ENCODE assay signal across 8 mouse cellular contexts in genomic region chr11:95008661-95009628, GRCm38 (mm10). TPM values are rescaled to one million over a fixed set of nuclear protein-coding genes. Genes with fewer than 3 reads are reported as not detected.
A peak's percentile ranks its signal among the peaks of the same experiment; 100 is the strongest.
DNase-seq lines count a peak whose midpoint lies in the region; ATAC-seq lines count a peak whose summit lies in the region.

No protein-coding gene starts in this region.

- peak overlapping the region; percentile 90 for H3K4me2 ChIP-seq in kidney, embryonic 15.5 days
- peak overlapping the region; percentile 83 for H3K4me2 ChIP-seq in forebrain, embryonic 15.5 days (replicated peaks)
- H3K4me2 ChIP-seq in liver, embryonic 13.5 days = peak overlapping the region; percentile 83
- H3K4me2 ChIP-seq in stomach, embryonic 16.5 days (ENCODE audit: low read depth, low read length) = peak overlapping the region; percentile 79

- peak overlapping the region; percentile 65 for H3K4me3 ChIP-seq in kidney, embryonic 15.5 days (replicated peaks)
- H3K4me3 ChIP-seq in forebrain, embryonic 15.5 days = peak overlapping the region; percentile 99
- peak overlapping the region; percentile 89 for H3K4me3 ChIP-seq in liver, embryonic 13.5 days (replicated peaks)
- H3K4me3 ChIP-seq in stomach, embryonic 16.5 days (replicated peaks; ENCODE audit: low read length) = peak overlapping the region; percentile 81

- peaks cover 65% of the 10 kb centered on the region for H3K4me1 ChIP-seq in kidney, embryonic 15.5 days
- peaks cover 70% of the 10 kb centered on the region for H3K4me1 ChIP-seq in forebrain, embryonic 15.5 days
- peaks cover 79% of the 10 kb centered on the region for H3K4me1 ChIP-seq in liver, embryonic 13.5 days (replicated peaks)
- H3K4me1 ChIP-seq in stomach, embryonic 16.5 days (ENCODE audit: control insufficient read depth, insufficient read depth, low read length) = peaks cover 49% of the 10 kb centered on the region

- H3K9me3 ChIP-seq in kidney, embryonic 15.5 days (replicated peaks) = no peaks in the 10 kb centered on the region
- H3K9me3 ChIP-seq in forebrain, embryonic 15.5 days = no peaks in the 10 kb centered on the region
- H3K9me3 ChIP-seq in liver, embryonic 13.5 days (replicated peaks) = no peaks in the 10 kb centered on the region
- H3K9me3 ChIP-seq in stomach, embryonic 16.5 days (replicated peaks; ENCODE audit: control insufficient read depth, low read length) = no peaks in the 10 kb centered on the region

- WGBS in kidney, embryonic 15.5 days = 31% methylated on average over 15 of the region's 15 CpGs
- WGBS in forebrain, embryonic 15.5 days = 30% methylated on average over 15 of the region's 15 CpGs
- WGBS in liver, embryonic 13.5 days (ENCODE audit: insufficient replicate concordance) = 30% methylated on average over 15 of the region's 15 CpGs
- WGBS in stomach, embryonic 16.5 days = 26% methylated on average over 15 of the region's 15 CpGs

- no peaks in the 10 kb centered on the region for H3K27me3 ChIP-seq in kidney, embryonic 15.5 days
- H3K27me3 ChIP-seq in forebrain, embryonic 15.5 days = no peaks in the 10 kb centered on the region
- peaks cover 3% of the 10 kb centered on the region; the same call in 1 of the 2 replicates for H3K27me3 ChIP-seq in liver, embryonic 13.5 days
- H3K27me3 ChIP-seq in stomach, embryonic 16.5 days (ENCODE audit: control insufficient read depth, insufficient read depth, low read length) = no peaks in the 10 kb centered on the region

- peak; percentile 20 for ATAC-seq in kidney, embryonic 15.5 days (replicated peaks; ENCODE audit: low FRiP score)
- peak; percentile 4; the same call in 1 of the 2 replicates for ATAC-seq in forebrain, embryonic 15.5 days (replicated peaks)
- ATAC-seq in liver, embryonic 13.5 days (ENCODE audit: low read depth) = no peak
- peak; percentile 0; the same call in 1 of the 2 replicates for ATAC-seq in stomach, embryonic 16.5 days (ENCODE audit: insufficient read depth, low FRiP score)

- peak overlapping the region; percentile 94 for H3K27ac ChIP-seq in kidney, embryonic 15.5 days
- H3K27ac ChIP-seq in forebrain, embryonic 15.5 days (replicated peaks) = peak overlapping the region; percentile 97
- H3K27ac ChIP-seq in liver, embryonic 13.5 days = peak overlapping the region; percentile 100
- H3K27ac ChIP-seq in stomach, embryonic 16.5 days (ENCODE audit: low read length) = peak overlapping the region; percentile 92

- peak overlapping the region; percentile 83 for H3K9ac ChIP-seq in kidney, embryonic 15.5 days
- H3K9ac ChIP-seq in forebrain, embryonic 15.5 days (replicated peaks) = peak overlapping the region; percentile 100
- H3K9ac ChIP-seq in liver, embryonic 13.5 days = peak overlapping the region; percentile 99
- H3K9ac ChIP-seq in stomach, embryonic 16.5 days (ENCODE audit: low read length) = peak overlapping the region; percentile 90

- intact Hi-C loops in left cerebral cortex, postnatal 14 days (cut with DNase I) = no loop called here

- DNase-seq in kidney, postnatal 14 days = no peak
- DNase-seq in MN1 (ENCODE audit: low spot score) = peak; percentile 75
- no peak for DNase-seq in liver, embryonic 13.5 days
- no peak for DNase-seq in left cerebral cortex, postnatal 14 days (ENCODE audit: low spot score in 2 of 2)
- no peak for DNase-seq in spleen, postnatal 36 days (ENCODE audit: low spot score in 2 of 2)

- H3K36me3 ChIP-seq in kidney, embryonic 15.5 days = peaks cover 27% of the 10 kb centered on the region
- peaks cover 15% of the 10 kb centered on the region for H3K36me3 ChIP-seq in forebrain, embryonic 15.5 days
- H3K36me3 ChIP-seq in liver, embryonic 13.5 days = peaks cover 30% of the 10 kb centered on the region
- peaks cover 10% of the 10 kb centered on the region; the same call in 1 of the 2 replicates for H3K36me3 ChIP-seq in stomach, embryonic 16.5 days (ENCODE audit: control insufficient read depth, insufficient read depth, low read length)

RNA-seq across cellular contexts. Expression of gene Samd14, which starts 0.7 kb away (rescaled TPM):
- polyA plus RNA-seq in kidney, embryonic 15.5 days (2015; fragmentation: Nextera tagmentation; extraction: Ambion mirVana) = 16.9 and 21.2 TPM in 2 replicates
- polyA plus RNA-seq in forebrain, embryonic 15.5 days (2015; fragmentation: Nextera tagmentation; extraction: Ambion mirVana) = 120 and 123 TPM in 2 replicates
- polyA plus RNA-seq in liver, embryonic 13.5 days (2015; fragmentation: Nextera tagmentation; extraction: Ambion mirVana) = 35.4 and 36.3 TPM in 2 replicates
- polyA plus RNA-seq in stomach, embryonic 16.5 days (2015; fragmentation: Nextera tagmentation; extraction: Ambion mirVana) = 14.7 and 15.9 TPM in 2 replicates
- 10 to 100 TPM; 48.5 to 52.2 TPM for total RNA-seq in left cerebral cortex, postnatal 14 days (2021)

RNA-seq across cellular contexts. Expression of gene Ppp1r9b, which starts 18.1 kb away (rescaled TPM):
- 10.0 and 10.6 TPM in 2 replicates for polyA plus RNA-seq in kidney, embryonic 15.5 days (2015; fragmentation: Nextera tagmentation; extraction: Ambion mirVana)
- polyA plus RNA-seq in forebrain, embryonic 15.5 days (2015; fragmentation: Nextera tagmentation; extraction: Ambion mirVana) = 23.0 and 23.9 TPM in 2 replicates
- 10.0 and 10.6 TPM in 2 replicates for polyA plus RNA-seq in liver, embryonic 13.5 days (2015; fragmentation: Nextera tagmentation; extraction: Ambion mirVana)
- 6.6 and 8.0 TPM in 2 replicates for polyA plus RNA-seq in stomach, embryonic 16.5 days (2015; fragmentation: Nextera tagmentation; extraction: Ambion mirVana)
- total RNA-seq in left cerebral cortex, postnatal 14 days (2021) = 100 to 1,000 TPM; 505 to 506 TPM

RNA-seq across cellular contexts. Expression of gene Pdk2, which starts 32.2 kb away (rescaled TPM):
- polyA plus RNA-seq in kidney, embryonic 15.5 days (2015; fragmentation: Nextera tagmentation; extraction: Ambion mirVana) = 49.4 and 56.2 TPM in 2 replicates
- polyA plus RNA-seq in forebrain, embryonic 15.5 days (2015; fragmentation: Nextera tagmentation; extraction: Ambion mirVana) = 26.4 and 27.3 TPM in 2 replicates
- polyA plus RNA-seq in liver, embryonic 13.5 days (2015; fragmentation: Nextera tagmentation; extraction: Ambion mirVana) = 5.8 and 8.6 TPM in 2 replicates
- polyA plus RNA-seq in stomach, embryonic 16.5 days (2015; fragmentation: Nextera tagmentation; extraction: Ambion mirVana) = 37.9 and 39.3 TPM in 2 replicates
- 10 to 100 TPM; 69.2 to 75.4 TPM for total RNA-seq in left cerebral cortex, postnatal 14 days (2021)

RNA-seq across cellular contexts. Expression of gene Sgca, which starts 32.8 kb away (rescaled TPM):
- polyA plus RNA-seq in kidney, embryonic 15.5 days (2015; fragmentation: Nextera tagmentation; extraction: Ambion mirVana) = 1.2 and 1.7 TPM in 2 replicates
- polyA plus RNA-seq in forebrain, embryonic 15.5 days (2015; fragmentation: Nextera tagmentation; extraction: Ambion mirVana) = not detected in 2 replicates
- 0.21 and 0.28 TPM in 2 replicates for polyA plus RNA-seq in liver, embryonic 13.5 days (2015; fragmentation: Nextera tagmentation; extraction: Ambion mirVana)
- polyA plus RNA-seq in stomach, embryonic 16.5 days (2015; fragmentation: Nextera tagmentation; extraction: Ambion mirVana) = 0.41 and 3.2 TPM in 2 replicates
- total RNA-seq in left cerebral cortex, postnatal 14 days (2021) = under 1 TPM; 0.55 to 0.68 TPM

RNA-seq across cellular contexts. Expression of gene Hils1, which starts 41.6 kb away (rescaled TPM):
- not detected in 2 replicates for polyA plus RNA-seq in kidney, embryonic 15.5 days (2015; fragmentation: Nextera tagmentation; extraction: Ambion mirVana)
- not detected in 2 replicates for polyA plus RNA-seq in forebrain, embryonic 15.5 days (2015; fragmentation: Nextera tagmentation; extraction: Ambion mirVana)
- not detected in 2 replicates for polyA plus RNA-seq in liver, embryonic 13.5 days (2015; fragmentation: Nextera tagmentation; extraction: Ambion mirVana)
- not detected in 2 replicates for polyA plus RNA-seq in stomach, embryonic 16.5 days (2015; fragmentation: Nextera tagmentation; extraction: Ambion mirVana)
- not detected for total RNA-seq in left cerebral cortex, postnatal 14 days (2021)
